Mouse (Mus musculus) heart, adult 2 months (tissue): ENCODE measurements around the gene Olfr406.

Source experiments
- CTCF ChIP-seq: fragments of 200-600 bp; IDR thresholded peaks from 2 replicates; pipeline ENCODE4 v1.8.1; 2022; ENCODE audit warnings: antibody characterized with exemption, mild to moderate bottlenecking, moderate library complexity
- POLR2A ChIP-seq: fragments of 200-500 bp; IDR thresholded peaks from 2 replicates; pipeline ENCODE4 v1.6.1; 2011; ENCODE audit warnings: mild to moderate bottlenecking, low read depth, low read length, control low read depth; ENCODE audit not compliant: insufficient read depth

DNA sequence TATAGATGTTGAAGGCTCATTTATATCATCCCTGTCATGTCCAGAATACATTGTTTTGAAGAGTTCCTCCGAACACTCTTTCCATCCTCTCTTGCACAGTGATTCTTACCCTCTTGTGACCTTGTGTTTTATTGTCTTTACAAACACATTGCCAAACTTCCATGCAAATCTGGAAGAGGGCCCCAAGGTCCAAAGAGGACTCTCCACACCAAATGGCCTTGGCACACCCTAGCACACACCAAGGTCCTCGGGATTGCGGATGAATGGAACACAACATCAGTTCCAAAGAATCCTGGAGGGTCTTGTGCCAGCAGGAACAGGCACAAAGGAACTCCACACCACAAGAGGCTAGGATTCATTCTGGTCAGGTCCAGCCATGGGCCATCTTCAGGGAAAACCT lies 18.4 kb upstream of the Olfr406 start:
- no peak for TF ChIP-seq CTCF
- no peak for TF ChIP-seq POLR2A
